Mouse (Mus musculus) ES-Bruce4 (cell line): ENCODE measurements around the gene Lrg1. TPM values are rescaled to one million over a fixed set of nuclear protein-coding genes. Genes with fewer than 3 reads are reported as not detected.
A peak's percentile ranks its signal among the peaks of the same experiment; 100 is the strongest.

Experiments
- H3K27ac ChIP-seq: 2 replicates; pipeline ENCODE4 v1.5.1; 2012; ENCODE audit warnings: low read length, inconsistent platforms; ENCODE audit not compliant: insufficient read depth
- H3K27me3 ChIP-seq: 2 replicates; pipeline ENCODE4 v1.6.1; 2012; ENCODE audit warnings: mild to moderate bottlenecking, low read length, inconsistent platforms; ENCODE audit not compliant: control insufficient read depth, poor library complexity, insufficient read depth, severe bottlenecking
- H3K36me3 ChIP-seq: 2 replicates; pipeline ENCODE4 v1.6.1; 2012; ENCODE audit warnings: inconsistent platforms, mild to moderate bottlenecking, low read length, moderate library complexity; ENCODE audit not compliant: control insufficient read depth, poor library complexity, insufficient read depth, severe bottlenecking
- H3K4me1 ChIP-seq: one replicate; pipeline ENCODE4 v1.8.1; 2011; ENCODE audit warnings: low read length; ENCODE audit not compliant: control insufficient read depth, insufficient read depth
- H3K4me3 ChIP-seq: 2 replicates; pipeline ENCODE4 v1.5.1; 2011; ENCODE audit warnings: low read depth, mild to moderate bottlenecking, low read length
- H3K9ac ChIP-seq: 2 replicates; pipeline ENCODE4 v1.6.1; 2012; ENCODE audit warnings: low read depth, mild to moderate bottlenecking, inconsistent platforms; ENCODE audit not compliant: poor library complexity, severe bottlenecking
- H3K9me3 ChIP-seq: replicated peaks from 2 replicates; pipeline ENCODE4 v1.6.1; 2012; ENCODE audit warnings: mild to moderate bottlenecking, low read length, inconsistent platforms; ENCODE audit not compliant: control insufficient read depth, poor library complexity, insufficient read depth, severe bottlenecking
- CTCF ChIP-seq: IDR thresholded peaks from one replicate; pipeline ENCODE4 v1.8.1; 2011; ENCODE audit warnings: low read depth, low read length
- EP300 ChIP-seq: IDR thresholded peaks from 2 replicates; pipeline ENCODE4 v1.6.1; 2011; ENCODE audit warnings: low read depth, low read length; ENCODE audit not compliant: insufficient read depth
- POLR2A ChIP-seq: IDR thresholded peaks from one replicate; pipeline ENCODE4 v1.8.1; 2011; ENCODE audit warnings: low read length; ENCODE audit not compliant: insufficient read depth
- polyA plus RNA-seq: library from polyadenylated mRNA; stranded (reverse); fragments of >200 nt; gene quantifications from 2 replicates; pipeline ENCODE4 v1.2.4, GENCODE M21; 2011; ENCODE audit warnings: low read depth; ENCODE audit not compliant: missing spikeins, insufficient read depth, insufficient read length

Gene Lrg1
- polyA plus RNA-seq, 1 experiment = not detected

GRCm38 (mm10) chr17:56123681-56124340, 2.0 kb upstream of the Lrg1 start:
- H3K27me3 ChIP-seq = peaks cover 4% of the 10 kb centered on the region; the same call in 1 of the 2 replicates
- peak overlapping the region; percentile 21 for H3K9ac ChIP-seq
- H3K27ac ChIP-seq = no peak overlapping the region
- TF ChIP-seq POLR2A (no peak), EP300 (no peak), CTCF (no peak)
- H3K36me3 ChIP-seq = no peaks in the 10 kb centered on the region
- H3K4me1 ChIP-seq = no peaks in the 10 kb centered on the region
- H3K4me3 ChIP-seq = peak overlapping the region; percentile 55
- no peaks in the 10 kb centered on the region for H3K9me3 ChIP-seq

GRCm38 (mm10) chr17:56123161-56123560, 1.4 kb upstream of the Lrg1 start:
- H3K27ac ChIP-seq = no peak overlapping the region
- peak overlapping the region; percentile 8; the same call in 1 of the 2 replicates for H3K4me3 ChIP-seq

DNA sequence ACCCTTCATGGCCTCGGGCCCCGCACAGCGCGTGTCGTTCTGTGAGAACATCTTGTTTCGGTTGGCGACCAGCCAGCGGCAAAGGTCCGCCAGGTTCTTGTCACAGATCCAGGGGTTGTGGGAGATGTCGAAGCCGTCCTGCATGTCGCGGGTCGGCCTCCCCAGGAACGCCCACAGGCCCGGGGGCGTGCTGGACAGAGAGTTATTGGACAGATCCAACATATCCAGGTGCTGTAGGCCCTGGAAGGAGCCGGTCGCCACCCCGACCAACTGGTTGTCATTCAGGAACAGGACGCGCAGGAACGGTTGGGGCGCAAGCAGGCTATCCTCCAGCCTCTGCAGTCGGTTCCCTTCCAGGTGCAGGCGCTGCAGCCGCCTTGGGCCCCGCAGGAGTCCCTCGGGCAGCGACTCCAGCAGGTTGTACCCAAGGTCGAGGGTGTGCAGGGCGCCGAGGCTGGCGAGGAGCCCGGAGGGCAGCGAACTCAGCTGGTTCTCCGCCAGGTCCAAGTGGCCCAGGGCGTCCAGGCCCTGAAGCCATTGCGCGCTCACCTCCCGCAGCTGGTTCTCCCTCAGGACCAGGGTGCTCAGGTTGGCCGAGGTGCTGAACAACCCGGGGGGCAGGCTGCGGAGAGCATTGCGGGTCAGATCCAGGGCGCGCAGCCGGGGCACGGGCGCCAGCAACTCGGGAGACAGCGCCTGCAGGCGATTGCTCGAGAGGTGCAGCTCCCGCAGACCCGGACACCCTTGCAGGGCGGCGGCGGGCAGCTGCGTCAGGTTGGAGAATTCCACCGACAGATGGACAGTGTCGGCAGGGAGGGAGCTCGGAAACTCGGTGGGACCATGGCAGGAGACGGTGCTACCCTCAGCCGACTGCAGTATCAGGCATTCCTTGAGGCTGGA, 1.6 kb downstream of the Lrg1 start:
- no peak for TF ChIP-seq CTCF
- no peak for TF ChIP-seq EP300
- no peak for TF ChIP-seq POLR2A
- no peaks in the 10 kb centered on the region for H3K9me3 ChIP-seq
- peaks cover 4% of the 10 kb centered on the region; the same call in 1 of the 2 replicates for H3K27me3 ChIP-seq
- no peak overlapping the region for H3K9ac ChIP-seq
- H3K4me1 ChIP-seq = no peaks in the 10 kb centered on the region
- H3K27ac ChIP-seq = no peak overlapping the region
- H3K4me3 ChIP-seq = peak overlapping the region; percentile 52
- no peaks in the 10 kb centered on the region for H3K36me3 ChIP-seq

More at GRCm38 (mm10) chr17:56123161-56123560, 1.4 kb upstream of the Lrg1 start:
- TF ChIP-seq EP300 = no peak
- Histone ChIP-seq H3K9me3 (no peaks in the 10 kb centered on the region), H3K27me3 (peaks cover 4% of the 10 kb centered on the region; the same call in 1 of the 2 replicates), H3K36me3 (no peaks in the 10 kb centered on the region), H3K9ac (no peak overlapping the region), H3K4me1 (no peaks in the 10 kb centered on the region)

- Histone ChIP-seq H3K9me3 (no peaks in the 10 kb centered on the region), H3K4me1 (no peaks in the 10 kb centered on the region), H3K27ac (no peak overlapping the region), H3K9ac (no peak overlapping the region), H3K4me3 (peak overlapping the region; percentile 52; the same call in 1 of the 2 replicates), H3K27me3 (peaks cover 4% of the 10 kb centered on the region; the same call in 1 of the 2 replicates), H3K36me3 (no peaks in the 10 kb centered on the region)
- no peak for TF ChIP-seq POLR2A
- TF ChIP-seq EP300 = no peak
- no peak for TF ChIP-seq CTCF
Measured at GRCm38 (mm10) chr17:56119431-56119830, 2.4 kb downstream of the Lrg1 start.

GRCm38 (mm10) chr17:56117251-56117710, 4.5 kb downstream of the Lrg1 start, which contains the start of gene Plin5:
Plin5 (minus strand) TSS chr17:56117596.
- Histone ChIP-seq H3K4me3 (peak within 1 kb of the TSS; percentile 85), H3K9me3 (no peaks in the 10 kb centered on the region), H3K9ac (peak within 1 kb of the TSS; percentile 31; the same call in 1 of the 2 replicates), H3K27ac (no peak within 1 kb of the TSS), H3K4me1 (no peaks in the 10 kb centered on the region), H3K36me3 (no peaks in the 10 kb centered on the region), H3K27me3 (no peaks in the 10 kb centered on the region)
- TF ChIP-seq CTCF (no peak), POLR2A (peak; percentile 68), EP300 (no peak)

- Histone ChIP-seq H3K4me3 (no peak overlapping the region), H3K27ac (no peak overlapping the region), H3K9me3 (no peaks in the 10 kb centered on the region), H3K27me3 (no peaks in the 10 kb centered on the region), H3K9ac (no peak overlapping the region), H3K4me1 (no peaks in the 10 kb centered on the region), H3K36me3 (no peaks in the 10 kb centered on the region)
- no peak for TF ChIP-seq POLR2A
Measured at GRCm38 (mm10) chr17:56116193-56116592, 5.6 kb downstream of the Lrg1 start.
